Mouse (Mus musculus): ENCODE data around the gene 1700013G24Rik. TPM values are rescaled to one million over a fixed set of nuclear protein-coding genes. Genes with fewer than 3 reads are reported as not detected.

The 1700013G24Rik gene
- total RNA-seq, 2 experiments from 2014 or later: not detected

DNA sequence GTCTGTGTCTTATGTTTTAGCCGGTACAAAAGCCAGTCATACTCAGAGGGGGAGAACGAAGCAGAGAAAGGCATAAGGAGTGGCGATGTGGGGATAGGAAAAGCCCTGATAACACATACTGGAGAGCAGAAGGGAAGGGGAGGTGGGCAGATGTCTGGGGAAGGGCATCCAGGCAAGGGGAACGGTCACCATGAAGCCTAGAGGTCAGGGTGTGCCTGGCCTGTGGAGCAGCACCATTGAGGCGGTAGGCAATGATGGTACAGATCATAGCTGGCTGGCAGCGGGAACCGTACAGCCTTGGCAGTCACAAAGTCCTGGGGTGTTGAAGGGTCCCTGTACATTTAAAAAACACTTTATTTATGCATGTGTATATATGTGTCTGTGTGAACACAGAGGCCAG is 21.6 kb downstream of the 1700013G24Rik start:
- no peak for DNase-seq (ENCODE audit: extremely low spot score in 1 of 2, low spot score in 1 of 2)

DNA sequence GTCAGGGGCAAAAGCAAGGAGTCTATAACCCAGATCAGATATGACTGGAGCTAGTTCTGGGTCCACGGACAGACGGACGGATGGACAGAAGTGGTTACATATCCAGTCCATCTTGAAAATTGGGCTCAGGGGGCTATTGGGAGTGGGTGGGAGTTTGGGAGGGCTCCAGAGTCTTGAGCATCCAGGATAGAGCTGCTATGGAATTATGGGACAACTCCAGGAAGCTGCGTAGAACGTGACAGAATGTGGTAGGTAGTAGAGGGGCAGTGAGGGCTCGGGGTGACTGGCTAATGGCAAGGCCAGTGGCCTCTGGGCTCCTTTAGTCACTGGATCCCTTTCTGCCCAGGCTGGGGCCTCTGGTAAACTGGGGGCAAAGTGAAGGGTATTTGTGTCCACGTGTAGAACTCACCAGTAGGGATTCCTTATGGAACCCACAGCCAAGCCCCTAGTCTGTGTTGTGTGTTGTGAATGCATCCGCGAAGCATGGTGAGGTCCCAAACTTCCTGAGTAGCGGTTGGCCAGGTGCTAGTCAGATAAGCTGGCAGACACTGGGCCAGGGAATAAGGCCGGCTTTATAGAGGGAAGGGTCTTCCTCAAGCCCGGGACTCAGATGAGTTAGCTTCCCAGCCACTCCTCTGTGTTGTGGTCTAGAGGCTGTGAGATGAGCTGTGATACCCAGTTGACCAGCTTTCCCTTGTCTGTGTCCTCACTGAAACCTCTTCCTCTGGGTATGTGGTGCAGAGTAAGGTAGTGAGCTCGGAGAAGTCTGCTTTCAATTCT is 22.4 kb downstream of the 1700013G24Rik start:
- no peak for DNase-seq (ENCODE audit: extremely low spot score in 1 of 2, low spot score in 1 of 2)

DNA sequence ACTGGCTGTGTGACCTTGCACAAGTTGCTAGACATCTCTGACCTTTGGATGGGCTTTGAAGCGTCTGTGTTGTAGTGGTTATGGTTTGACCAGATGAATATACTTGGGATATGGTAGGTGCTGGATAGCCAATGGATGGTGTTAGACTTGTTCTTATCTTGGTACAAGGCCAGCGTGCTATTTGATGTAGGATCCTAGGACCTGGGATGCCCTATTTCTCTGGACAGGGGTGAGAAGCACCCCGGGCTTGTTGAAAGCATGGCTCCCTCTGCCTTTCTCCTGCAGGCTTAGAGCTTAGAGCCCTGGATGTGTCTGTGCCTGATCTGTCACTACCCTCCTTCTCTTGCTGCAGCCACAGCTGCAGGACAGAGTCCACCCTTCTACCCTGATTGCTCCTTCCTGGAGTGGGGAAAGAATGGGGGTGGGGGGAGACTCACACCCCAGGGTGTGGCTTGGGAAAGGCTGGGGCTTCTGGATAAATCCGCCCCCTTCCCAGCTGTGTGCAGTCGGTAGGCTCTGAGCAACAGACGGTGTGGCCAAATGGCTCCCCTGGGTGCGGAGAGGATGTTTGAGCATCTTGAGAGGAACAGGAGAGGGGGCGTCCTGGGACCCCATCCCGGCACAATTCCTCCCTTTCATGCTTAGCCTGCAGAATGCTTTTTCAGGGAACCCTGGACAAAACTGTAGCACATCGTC is 23.1 kb downstream of the 1700013G24Rik start:
- DNase-seq (ENCODE audit: extremely low spot score in 1 of 2, low spot score in 1 of 2): peak; percentile 24 to 29

DNA sequence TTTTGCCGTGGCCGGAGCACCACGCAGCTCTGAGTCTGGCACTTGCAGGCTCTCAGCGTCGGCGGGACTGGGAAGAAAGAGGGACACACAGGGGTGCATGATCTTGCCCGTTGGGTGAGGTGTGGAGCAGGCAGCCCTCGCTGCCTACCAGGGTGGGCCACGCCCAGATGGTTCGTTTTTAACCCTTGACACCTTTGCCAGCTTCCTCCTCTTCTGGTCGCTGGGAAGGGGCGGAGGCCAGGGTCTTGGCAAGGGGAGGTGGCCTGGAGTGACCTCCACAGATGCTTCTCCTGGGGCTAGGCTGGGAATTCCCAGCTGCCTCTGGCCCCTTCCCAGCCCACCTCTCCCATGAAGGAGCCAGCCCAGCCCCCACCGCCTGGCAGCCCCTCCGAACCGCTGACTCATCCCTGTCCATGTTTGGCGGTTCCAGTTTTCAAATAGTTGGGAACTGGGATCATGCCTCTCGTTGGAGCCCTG is 23.7 kb downstream of the 1700013G24Rik start:
- no peak for DNase-seq (ENCODE audit: extremely low spot score in 1 of 2, low spot score in 1 of 2)

DNA sequence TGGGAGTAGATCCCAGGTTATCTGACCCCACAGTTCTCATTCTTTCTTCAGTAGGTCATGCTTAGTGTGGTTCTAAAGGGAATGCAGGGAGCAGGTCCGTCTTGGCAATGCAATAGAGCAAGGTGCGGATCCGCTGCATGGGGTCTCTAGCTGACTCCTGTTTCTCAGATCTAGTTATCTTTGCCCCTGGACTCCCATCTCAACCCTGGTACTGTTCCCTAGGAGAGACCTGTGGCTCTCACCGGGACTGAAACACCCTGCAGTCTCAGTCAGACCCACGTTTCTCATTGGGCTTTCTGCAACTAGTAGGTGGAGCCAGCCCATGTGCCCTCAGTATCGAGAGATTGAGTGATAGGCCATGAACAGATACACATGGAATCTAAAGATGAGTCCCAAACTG is 24.5 kb downstream of the 1700013G24Rik start:
- no peak for DNase-seq (ENCODE audit: extremely low spot score in 1 of 2, low spot score in 1 of 2)

DNA sequence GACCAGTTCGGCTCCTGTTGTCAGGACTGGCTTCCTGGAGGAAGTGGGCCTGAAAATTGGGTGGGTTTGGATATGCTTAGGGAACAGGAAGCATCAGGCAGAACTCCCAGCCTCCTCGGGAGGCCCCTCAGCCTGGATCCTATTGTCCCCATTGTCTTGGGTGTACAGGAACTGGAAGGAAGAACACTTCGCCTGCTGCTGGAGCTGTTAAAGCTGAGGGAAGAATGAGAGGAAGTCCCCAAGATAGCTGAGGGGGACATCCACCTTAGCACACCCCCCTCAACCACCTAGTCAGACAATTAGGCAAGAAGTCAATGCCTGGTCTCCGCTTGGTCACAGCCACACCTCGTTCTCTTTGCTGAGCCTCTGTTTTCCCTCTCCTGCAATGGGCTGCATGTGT is 25.2 kb downstream of the 1700013G24Rik start:
- no peak for DNase-seq (ENCODE audit: extremely low spot score in 1 of 2, low spot score in 1 of 2)

DNA sequence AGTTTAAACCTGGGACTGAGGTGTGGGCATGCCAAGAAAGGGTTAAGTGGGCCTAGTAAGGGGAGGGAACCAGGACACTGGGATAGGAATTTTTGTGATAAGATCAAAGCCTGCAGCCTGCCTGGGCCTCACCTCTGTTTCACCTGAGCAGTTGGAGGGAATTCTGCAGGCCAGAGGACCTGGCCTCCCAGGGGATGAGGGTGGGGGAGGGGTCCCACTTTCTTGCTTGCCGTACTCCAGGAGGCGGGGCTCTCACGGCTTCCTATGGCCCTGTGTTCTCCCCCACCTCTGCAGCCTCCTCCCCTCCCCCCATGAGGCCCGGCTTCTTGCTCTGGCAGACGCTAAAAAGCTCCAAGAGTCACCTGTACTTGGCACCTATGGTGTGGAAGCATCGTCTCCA is 26.7 kb downstream of the 1700013G24Rik start:
- DNase-seq (ENCODE audit: extremely low spot score in 1 of 2, low spot score in 1 of 2): no peak

DNA sequence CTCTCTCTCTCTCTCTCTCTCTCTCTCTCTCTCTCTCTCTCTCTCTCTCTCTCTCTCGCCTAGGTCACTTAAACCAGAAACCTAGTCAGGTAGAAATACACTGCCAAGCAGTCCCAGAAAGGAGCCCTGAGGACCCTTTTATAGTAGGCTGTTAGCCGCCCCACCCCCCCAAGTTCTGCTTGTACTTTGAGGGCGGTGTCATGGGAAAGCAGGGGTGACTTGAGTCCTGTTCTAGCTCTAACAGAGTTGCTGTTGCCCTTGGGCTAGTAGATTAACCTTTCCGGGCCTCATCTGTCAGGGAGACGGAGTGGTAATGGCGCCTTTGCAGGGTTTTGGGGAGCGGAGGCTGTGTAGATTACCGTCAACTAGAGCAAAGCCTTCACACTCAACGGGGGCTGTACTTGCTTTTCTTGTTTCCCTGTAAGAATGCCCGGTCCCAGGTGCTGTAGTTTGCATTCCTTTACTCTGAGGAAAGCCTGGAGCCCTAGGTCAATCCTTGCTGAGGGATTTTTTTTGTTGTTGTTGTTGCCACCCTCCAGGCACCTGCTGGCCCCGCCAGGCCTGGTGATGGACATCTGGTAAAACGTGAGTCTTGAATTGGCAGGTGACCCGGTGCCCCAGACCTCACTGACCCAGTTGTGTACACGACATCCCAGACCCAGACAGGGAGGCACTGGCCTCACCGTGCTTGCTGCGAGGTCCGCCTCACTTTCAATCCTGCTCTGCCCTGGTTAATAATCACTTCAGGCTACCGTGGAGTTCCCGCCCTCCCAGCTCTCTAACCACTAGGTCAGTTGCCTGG is 27.3 kb downstream of the 1700013G24Rik start:
- no peak for DNase-seq (ENCODE audit: extremely low spot score in 1 of 2, low spot score in 1 of 2)

DNA sequence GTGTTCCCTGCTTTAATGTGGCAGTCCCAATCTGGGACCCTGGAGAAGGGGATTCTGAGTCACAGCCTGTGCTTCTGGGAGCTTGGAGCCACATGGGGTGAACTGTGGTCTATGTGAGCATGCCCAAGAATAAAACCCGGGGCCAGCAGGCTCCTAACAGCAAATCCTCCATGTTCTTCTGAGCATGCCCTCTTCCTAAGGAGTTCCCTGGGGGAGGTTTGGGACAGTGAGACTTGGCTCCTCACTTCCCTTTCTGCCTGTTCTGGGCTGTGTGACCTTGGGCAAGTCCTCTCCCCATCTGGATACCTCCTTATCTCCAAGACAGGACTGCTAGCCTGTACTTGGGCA is 27.9 kb downstream of the 1700013G24Rik start:
- no peak for DNase-seq (ENCODE audit: extremely low spot score in 1 of 2, low spot score in 1 of 2)

DNA sequence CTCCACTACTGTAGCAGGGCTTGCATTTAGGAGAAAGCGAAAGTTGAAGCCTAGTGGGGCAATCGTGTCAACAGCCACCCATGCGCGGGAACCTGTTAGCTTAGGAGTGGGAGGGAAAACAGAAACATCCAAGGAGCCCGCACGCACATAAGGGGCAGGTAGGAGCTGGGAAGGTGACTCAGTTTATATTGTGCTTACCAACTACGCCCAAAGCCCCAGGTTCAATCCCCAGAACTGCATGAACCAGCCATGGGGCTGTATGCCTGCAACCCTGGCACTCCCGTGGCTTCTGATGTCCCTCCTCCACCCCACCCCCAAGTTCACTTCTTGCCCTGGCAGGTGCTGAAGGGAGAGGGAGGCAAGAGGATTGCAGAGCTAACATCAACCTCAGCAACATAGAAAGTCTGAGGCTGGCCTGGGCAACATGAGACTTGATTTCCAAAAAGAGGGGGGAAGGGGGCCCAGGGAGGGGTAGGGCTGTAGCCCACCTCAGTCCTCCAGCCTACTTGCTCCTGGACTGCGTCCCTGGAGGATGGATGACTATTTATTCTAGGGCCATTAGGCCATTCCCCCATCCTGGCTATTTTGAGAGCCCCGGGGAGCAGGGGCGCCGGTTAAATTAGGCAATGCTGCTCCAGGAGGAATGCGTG is 28.4 kb downstream of the 1700013G24Rik start:
- no peak for DNase-seq (ENCODE audit: extremely low spot score in 1 of 2, low spot score in 1 of 2)

DNA sequence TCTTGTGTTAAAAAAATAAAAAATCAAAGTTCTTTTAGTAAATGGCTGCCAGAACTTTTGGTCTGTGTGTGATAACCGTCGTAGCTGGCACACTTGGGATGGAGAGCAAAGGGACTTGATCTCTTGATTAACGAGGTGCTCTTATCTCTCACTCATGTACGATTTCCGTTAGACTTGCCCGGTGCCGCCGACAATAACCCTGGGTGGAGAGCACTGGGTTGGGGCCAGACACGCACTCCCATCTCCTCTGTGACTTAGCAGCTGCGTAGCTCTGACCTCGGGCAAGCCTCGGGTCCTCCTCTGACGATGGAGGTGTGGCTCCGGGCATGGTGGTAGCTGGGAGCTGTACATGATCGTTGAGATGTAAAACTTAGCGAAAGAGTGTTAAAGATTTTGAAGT is 30.8 kb downstream of the 1700013G24Rik start:
- DNase-seq (ENCODE audit: extremely low spot score in 1 of 2, low spot score in 1 of 2): no peak

DNA sequence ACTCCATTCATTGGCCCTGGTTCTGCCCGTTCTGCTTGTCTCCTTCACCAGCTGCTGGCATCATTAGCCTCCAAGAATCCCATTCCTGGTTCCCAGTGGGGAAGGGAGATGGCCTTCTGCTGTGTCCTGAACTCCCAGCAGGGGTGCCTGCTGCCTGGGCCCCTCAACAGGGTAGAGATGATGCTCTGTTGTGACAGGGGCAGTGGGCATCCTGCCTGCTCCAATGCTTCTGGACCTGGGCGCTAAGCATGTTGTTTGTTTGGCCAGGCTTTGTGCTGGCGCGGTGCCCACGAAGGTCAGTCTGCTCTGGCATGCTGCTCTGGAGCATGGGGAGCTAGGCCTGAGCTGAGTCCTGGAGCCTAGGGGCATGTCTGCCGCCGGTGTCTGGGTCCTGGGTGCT is 31.5 kb downstream of the 1700013G24Rik start:
- DNase-seq (ENCODE audit: extremely low spot score in 1 of 2, low spot score in 1 of 2): no peak

DNA sequence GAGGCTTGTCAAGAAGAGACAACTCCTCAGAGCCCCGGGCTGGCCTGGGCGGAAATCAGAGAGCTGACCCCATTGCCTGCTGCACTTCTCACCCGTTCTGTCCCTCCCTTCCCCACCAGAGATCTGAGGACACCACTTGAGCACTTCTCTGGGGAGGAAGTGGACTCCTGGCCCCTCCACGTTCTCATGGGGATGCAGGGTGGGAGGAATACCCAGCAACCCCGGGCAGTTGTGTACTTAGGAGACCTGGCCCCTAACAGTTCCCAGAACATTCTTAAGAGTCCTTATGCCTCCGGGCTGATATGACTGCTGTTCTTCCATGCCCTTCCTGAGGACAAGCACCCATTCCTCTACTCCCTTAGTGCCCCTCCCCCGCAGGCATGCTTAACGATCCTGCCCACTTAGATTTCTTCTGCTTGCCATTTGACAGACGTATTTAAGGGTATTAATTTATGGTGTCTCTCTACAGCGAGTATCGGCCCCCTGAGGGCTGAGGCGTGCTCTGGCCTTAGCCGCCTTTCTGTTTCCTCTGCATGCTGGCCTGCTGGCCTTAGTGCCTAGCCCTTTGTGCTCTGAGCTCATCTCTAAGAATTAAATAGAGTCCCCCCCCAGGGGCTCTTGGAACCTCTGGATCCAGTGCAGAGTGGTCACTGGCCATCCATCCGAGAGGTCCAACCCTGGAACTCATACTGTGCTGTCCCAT is 32.3 kb downstream of the 1700013G24Rik start:
- no peak for DNase-seq (ENCODE audit: extremely low spot score in 1 of 2, low spot score in 1 of 2)

DNA sequence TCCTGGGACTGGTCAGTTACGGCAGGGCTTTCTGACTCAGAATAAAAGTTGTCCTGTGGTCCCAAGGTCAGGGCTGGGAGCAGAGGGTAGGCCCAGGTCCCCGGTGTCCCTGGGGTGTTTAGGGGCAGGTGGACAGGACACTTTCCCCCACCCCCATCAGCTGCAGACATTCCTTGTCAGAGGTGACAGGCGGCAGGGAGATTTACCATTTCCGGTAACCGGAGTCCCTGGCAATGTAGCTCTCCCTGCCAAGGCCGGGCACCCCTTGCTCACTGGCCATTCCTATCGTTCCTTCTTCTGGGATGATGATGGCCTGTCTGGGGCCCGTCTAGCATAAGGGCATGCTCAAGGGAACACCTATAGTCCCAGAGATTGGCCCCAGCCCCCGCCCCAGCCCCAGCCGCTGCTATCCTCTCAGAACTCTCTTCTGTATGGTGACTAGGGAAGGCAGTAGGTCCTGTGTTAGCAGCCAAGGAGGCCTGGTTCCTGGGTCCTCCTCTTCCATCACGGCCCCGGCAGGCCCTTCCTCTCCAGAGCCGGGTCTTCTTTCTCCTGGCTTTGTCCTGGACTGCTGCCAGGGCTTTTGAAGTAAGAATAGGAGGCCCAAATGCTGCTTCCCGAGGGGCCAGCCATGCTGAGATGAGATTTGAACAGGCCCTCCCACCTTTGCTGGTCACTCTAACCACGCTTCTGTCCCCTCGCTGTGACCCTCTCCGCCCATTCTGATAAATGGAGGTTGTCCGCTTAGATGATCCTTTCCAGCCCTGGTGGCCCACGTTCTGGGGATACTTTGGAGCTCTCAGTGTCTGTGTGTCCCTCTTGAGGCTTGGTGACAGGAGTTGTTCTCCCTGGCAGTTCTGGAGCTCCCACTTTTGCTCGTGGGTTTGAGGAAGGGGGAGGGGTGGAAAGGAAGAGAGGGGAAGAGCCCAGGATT is 33.3 kb downstream of the 1700013G24Rik start:
- no peak for DNase-seq (ENCODE audit: extremely low spot score in 1 of 2, low spot score in 1 of 2)

DNA sequence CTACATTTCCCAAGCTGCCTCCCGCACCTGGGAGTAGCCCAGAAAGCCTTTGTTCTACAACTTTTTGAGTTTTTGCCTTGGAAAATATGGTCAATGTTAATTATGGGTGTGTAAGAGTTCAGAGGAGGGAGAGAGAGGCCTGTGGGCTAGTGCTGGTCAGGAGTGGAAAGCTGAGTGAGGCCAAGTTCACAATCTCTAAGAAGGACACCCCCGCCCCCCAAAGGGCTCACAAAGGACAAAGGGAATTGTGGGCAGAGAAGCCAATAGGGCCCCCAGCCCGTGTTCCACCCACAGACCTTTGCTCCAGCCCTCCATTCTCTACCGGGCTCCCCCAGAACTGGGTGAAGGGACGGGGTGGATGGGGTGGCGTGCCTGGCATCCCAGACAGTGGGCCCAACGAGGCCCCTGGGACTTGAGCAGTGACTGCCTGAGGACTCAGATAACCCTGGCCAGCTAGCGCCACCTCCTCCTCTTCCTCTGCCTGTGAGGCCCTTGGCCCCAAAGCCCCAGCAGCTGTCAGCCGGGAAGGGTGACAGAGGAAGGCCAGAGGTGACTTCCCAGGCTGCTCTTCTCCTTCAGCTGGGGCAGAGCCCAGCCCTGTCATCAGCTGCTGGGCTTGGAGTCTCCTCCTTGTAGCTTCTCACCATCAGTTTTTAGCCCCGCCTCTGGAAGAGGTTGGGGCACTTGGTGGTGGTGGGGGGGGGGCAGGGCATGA is 34.4 kb downstream of the 1700013G24Rik start:
- DNase-seq (ENCODE audit: extremely low spot score in 1 of 2, low spot score in 1 of 2): no peak

DNA sequence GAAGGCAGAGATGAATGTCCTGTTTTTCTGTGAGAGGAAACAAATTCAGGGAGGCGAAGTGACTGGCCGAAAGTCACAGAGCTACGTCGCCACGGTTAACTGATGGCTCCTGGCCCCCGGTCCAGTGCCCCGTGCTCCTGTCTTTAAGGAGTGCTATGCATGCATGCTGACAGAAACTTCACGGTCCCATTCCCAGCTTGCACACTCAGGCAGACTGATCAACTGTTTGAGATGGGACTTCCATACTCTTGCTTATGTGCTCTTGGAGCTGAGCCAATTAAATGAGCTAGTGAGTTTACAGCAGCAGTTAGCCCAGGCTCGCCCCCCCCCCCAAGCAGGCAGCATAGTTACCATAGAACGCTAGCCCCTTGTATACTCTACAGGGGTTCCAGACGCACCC is 35.0 kb downstream of the 1700013G24Rik start:
- DNase-seq (ENCODE audit: extremely low spot score in 1 of 2, low spot score in 1 of 2): no peak

DNA sequence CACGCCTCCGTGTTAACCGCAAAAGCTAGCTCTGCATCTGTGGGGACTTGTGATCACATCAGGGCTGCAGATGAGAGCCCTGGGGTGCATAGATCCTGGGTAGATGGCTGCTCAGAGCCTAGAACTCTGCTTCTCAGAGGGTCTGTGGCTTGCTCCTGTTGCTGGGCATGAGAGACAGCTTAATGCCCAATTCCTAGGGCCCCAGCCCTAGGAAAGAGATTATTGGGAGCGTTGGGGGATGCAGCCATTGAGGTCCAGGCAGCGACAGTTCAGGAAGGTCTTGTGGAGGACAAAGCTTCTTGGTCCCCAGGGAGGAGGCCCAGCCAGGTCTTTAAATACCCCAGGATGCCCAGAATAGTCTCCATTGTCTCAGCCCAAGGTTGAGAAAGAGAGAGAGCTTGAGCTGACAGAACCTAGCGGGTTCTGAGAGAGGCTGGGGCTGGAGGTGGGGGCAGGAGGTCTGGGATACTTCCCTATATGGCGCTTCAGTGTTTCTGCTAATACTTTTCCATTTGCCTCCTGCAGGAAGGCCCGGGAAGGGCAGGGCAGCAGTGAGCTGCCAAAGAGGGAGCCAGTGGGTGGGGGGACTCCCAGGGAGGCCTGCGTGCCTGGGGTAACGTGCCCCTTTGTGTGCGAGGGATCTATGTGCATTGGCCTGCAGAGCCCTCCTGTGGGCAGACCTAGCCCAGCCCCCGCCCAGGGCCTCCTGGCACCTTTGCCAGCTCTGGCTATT is 35.7 kb downstream of the 1700013G24Rik start:
- no peak for DNase-seq (ENCODE audit: extremely low spot score in 1 of 2, low spot score in 1 of 2)

DNA sequence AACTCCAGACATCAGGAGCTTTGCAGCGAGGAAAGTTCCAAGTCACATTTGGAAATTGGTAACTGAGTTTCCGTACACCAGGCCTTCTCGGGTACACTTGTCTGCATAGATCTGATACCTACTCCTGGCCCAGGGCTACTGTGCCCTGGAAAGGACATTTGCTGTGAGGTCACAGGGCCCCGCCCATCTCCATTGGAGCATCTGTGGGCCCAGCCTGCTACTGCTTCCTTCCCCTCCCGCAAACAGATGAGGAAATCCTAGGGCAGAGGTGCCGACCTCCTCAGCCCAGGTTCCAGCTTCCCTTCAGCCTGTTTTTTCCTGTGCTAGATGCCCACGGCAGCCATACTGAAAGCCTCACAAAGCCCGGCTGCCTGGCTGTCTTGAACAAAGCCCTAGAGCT is 36.9 kb downstream of the 1700013G24Rik start:
- DNase-seq (ENCODE audit: extremely low spot score in 1 of 2, low spot score in 1 of 2): no peak
